Mouse (Mus musculus) NIH3T3 (cell line): ENCODE data around the gene H2afj.

Experiments
- DNase-seq: peaks from one replicate; pipeline ENCODE4 v3.0.0-alpha.2; 2012; ENCODE audit warnings: low read depth

The H2afj gene

GRCm38 (mm10) chr6:136847790-136848189 lies 39.7 kb downstream of the H2afj start:
- peak; percentile 57 for DNase-seq

- DNase-seq: no peak
Observed at GRCm38 (mm10) chr6:136848399-136848798, 40.4 kb downstream of the H2afj start.

DNA sequence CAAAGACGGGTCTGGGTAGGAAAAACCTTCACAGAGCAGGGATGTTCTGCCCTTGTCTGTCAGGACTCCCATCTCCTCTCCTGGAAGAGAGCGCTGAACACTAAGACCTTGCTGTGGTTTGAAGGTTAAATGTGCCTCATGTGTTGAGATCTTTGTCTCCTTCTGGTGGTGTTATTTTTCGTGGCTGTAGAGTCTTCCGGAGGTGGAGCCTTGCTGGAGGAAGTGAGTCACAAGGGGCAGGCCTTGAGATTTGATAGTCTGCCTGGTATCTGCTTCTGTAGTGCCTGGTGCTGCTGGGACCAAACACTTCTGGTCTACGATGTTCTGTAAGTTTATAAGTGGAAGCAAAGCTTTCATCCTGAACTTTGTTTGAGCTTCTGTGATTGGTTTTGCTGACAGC lies 40.9 kb downstream of the H2afj start:
- DNase-seq: no peak

DNA sequence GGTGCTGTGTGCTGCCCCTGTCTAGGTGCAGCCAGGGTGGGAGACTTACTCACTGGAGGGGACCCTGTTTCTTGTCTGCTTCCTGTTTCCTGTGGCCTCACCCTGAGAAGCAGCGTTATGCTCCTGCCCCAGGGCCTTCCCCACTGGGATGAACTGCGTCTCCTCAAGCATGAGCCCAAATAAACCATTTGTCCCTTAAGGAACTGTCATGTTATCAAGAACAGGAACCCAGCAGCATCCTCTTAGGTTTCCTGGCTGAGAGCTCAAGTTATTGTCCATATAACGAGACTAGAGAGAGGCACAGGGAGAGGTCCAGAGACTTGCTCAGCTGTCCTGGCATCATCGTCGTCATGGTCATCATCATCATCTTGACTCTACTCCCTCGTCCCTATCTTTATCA lies 42.2 kb downstream of the H2afj start:
- DNase-seq: no peak

DNA sequence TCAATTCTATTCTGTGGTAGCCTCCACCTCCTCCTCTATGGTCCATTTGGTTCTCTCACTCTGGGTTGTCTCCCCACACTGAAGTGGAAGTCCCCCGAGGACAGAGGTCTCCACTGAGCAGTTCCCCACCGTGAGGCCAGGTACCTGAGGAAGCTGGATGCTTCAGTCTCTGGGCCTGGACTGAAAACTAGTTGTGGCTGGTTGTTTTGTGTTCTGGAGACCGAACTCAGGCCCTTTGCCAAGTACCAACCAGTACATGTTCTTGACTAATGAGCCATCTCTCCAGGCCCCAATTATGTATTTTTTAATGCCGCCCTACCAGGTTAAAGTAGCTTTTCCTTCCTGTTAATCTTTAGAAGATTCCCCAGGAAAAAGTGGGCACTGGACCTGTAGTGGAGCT lies 44.3 kb downstream of the H2afj start:
- DNase-seq: no peak

GRCm38 (mm10) chr6:136852762-136853161 lies 44.7 kb downstream of the H2afj start:
- peak; percentile 27 for DNase-seq

DNA sequence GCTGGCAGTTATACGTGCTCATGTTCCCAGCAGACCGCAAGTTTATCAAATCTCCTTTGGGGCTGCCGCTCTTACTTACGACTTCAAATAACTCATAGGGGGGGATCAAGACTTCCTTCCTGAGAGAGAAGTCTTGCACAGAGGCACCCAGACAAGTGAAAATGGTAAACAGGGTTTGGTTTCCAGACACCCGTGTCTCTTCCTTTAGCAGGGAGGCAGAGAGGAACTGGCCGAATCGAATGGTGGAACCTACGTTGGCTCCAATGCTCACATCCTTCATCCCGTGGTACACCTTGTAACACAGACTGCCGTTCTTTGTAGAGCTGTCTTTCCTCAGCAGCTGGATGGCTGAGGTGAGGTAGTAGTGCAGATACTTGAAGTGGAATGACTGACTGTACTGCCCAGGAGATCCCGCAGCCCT lies 46.3 kb downstream of the H2afj start:
- DNase-seq: no peak

GRCm38 (mm10) chr6:136855183-136855582 lies 47.1 kb downstream of the H2afj start:
- DNase-seq: no peak

GRCm38 (mm10) chr6:136856071-136856636 lies 48.1 kb downstream of the H2afj start:
- DNase-seq: no peak

GRCm38 (mm10) chr6:136857186-136857872 lies 49.3 kb downstream of the H2afj start, which contains the start of gene Art4:
Gene Art4 (minus strand): TSS chr6:136857733.
- no peak for DNase-seq

GRCm38 (mm10) chr6:136857873-136858260 lies 49.8 kb downstream of the H2afj start:
- DNase-seq: no peak

- DNase-seq: no peak
Observed at GRCm38 (mm10) chr6:136858420-136858819, 50.4 kb downstream of the H2afj start.
